Mouse (Mus musculus): ENCODE results near the gene Tmem107.
A peak's percentile ranks its signal among the peaks of the same experiment; 100 is the strongest.

DNA sequence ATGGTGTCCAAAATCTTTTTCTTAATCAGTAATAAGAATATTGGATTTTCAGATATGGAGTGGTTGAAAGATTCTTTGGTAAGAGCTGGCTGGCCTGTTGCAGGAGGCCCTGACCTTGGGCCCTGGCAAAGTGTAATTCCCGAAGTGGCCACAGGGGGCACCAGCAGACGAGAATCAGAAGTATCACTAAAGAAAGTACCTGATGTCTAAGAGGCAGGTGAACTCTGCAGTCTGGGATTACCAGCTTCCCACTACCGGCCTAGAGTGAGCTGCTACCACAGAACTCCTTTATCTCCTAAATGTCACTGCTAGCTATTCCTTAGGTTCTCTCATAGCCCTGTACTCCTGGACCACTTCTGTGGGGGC, 21.8 kb downstream of the Tmem107 start:
- peak; percentile 80 for TF ChIP-seq CTCF (IDR thresholded peaks at IDR 0.05; ENCODE audit: low read depth, low read length)
- no peak for TF ChIP-seq GATA2 (IDR thresholded peaks at IDR 0.05; ENCODE audit: borderline replicate concordance, low read depth, low read length)
